Mouse (Mus musculus) v-Abl transformed pro-B cells (cell line): ENCODE measurements around the gene Cldn15.
"Not testable (repeated sequence)": the region's sequence is repeated elsewhere in the genome, so short reads cannot be mapped to it uniquely, and the experiment has no call there.

Source experiments
- in situ Hi-C, 2 experiments: fragments of 400-800 bp; cut with MboI; formaldehyde crosslinking; loops; one replicate each; pipeline ENCODE4 v1.15.1; 2025; ENCODE audit not compliant: unreplicated experiment in 2 of 2

Cldn15 gene

GRCm38 (mm10) chr5:136947874-136948273 is 18.5 kb upstream of the Cldn15 start:
- in situ Hi-C loops = no loop called here

- in situ Hi-C loops = not testable (repeated sequence)
Measured at GRCm38 (mm10) chr5:136949551-136950336, 16.7 kb upstream of the Cldn15 start.

- in situ Hi-C loops = no loop called here
Measured at GRCm38 (mm10) chr5:136950521-136950920, 15.9 kb upstream of the Cldn15 start.

- in situ Hi-C loops = no loop called here
Measured at GRCm38 (mm10) chr5:136952153-136952552, 14.3 kb upstream of the Cldn15 start.

GRCm38 (mm10) chr5:136953015-136953414 is 13.4 kb upstream of the Cldn15 start, which contains the start of gene Fis1:
Fis1 (plus strand) TSS chr5:136953275.
- in situ Hi-C loops = no loop called here

GRCm38 (mm10) chr5:136953440-136953951 is 12.9 kb upstream of the Cldn15 start:
- in situ Hi-C loops = no loop called here

GRCm38 (mm10) chr5:136955622-136956021 is 10.8 kb upstream of the Cldn15 start:
- in situ Hi-C loops = no loop called here

GRCm38 (mm10) chr5:136957250-136957649 is 9.2 kb upstream of the Cldn15 start:
- in situ Hi-C loops = no loop called here

- in situ Hi-C loops = no loop called here
Measured at GRCm38 (mm10) chr5:136958991-136959605, 7.3 kb upstream of the Cldn15 start.

GRCm38 (mm10) chr5:136960053-136960452 is 6.4 kb upstream of the Cldn15 start:
- in situ Hi-C loops = no loop called here

GRCm38 (mm10) chr5:136961334-136961982 is 5.0 kb upstream of the Cldn15 start:
- in situ Hi-C loops = no loop called here

GRCm38 (mm10) chr5:136961983-136962461 is 4.4 kb upstream of the Cldn15 start:
- in situ Hi-C loops = no loop called here

GRCm38 (mm10) chr5:136962501-136962900 is 3.9 kb upstream of the Cldn15 start:
- in situ Hi-C loops = no loop called here

GRCm38 (mm10) chr5:136962966-136963540 is 3.4 kb upstream of the Cldn15 start:
- in situ Hi-C loops = no loop called here

- in situ Hi-C loops = no loop called here
Measured at GRCm38 (mm10) chr5:136965210-136965609, 1.2 kb upstream of the Cldn15 start.

- in situ Hi-C loops = no loop called here
Measured at GRCm38 (mm10) chr5:136965686-136966085, 730 bp upstream of the Cldn15 start.

GRCm38 (mm10) chr5:136966861-136967455 is 542 bp downstream of the Cldn15 start:
- in situ Hi-C loops = no loop called here

GRCm38 (mm10) chr5:136967592-136967991 is 1.2 kb downstream of the Cldn15 start:
- in situ Hi-C loops = no loop called here

- in situ Hi-C loops = loop anchor here (5.0 kb wide), 2 partner anchors 43 to 178 kb away; no protein-coding TSS in a partner anchor
Measured at GRCm38 (mm10) chr5:136970703-136971102, 4.3 kb downstream of the Cldn15 start.

- in situ Hi-C loops = loop anchor here (5.0 kb wide), 2 partner anchors 46 to 181 kb away; no protein-coding TSS in a partner anchor
Measured at GRCm38 (mm10) chr5:136973670-136974069, 7.3 kb downstream of the Cldn15 start.
